Mouse (Mus musculus): ENCODE data around the gene Cort. TPM values are rescaled to one million over a fixed set of nuclear protein-coding genes. Genes with fewer than 3 reads are reported as not detected.
A peak's percentile ranks its signal among the peaks of the same experiment; 100 is the strongest.

The Cort gene
- polyA plus RNA-seq, 1 experiment from 2014 or later: 0.18 TPM

GRCm38 (mm10) chr4:149148084-149148483 is 21.5 kb upstream of the Cort start:
- in situ Hi-C loops (cut with MboI; ENCODE audit: low pct_unique_long_range_greater_than_20kb): loop anchor here (10.0 kb wide), 2 partner anchors 397 to 457 kb away; no protein-coding TSS in a partner anchor
- no peaks in the 10 kb centered on the region for H3K27me3 ChIP-seq
- DNase-seq (ENCODE audit: low read depth, low spot score): no peak
- ChIA-PET POLR2A (no interaction called here), CTCF (interaction anchor here (1.2 kb wide), 1 partner anchor 35 kb away, joined by 4 read pairs; no protein-coding TSS in a partner anchor)
- no peak for ATAC-seq
- no peak for TF ChIP-seq CTCF (IDR thresholded peaks at IDR 0.05)

GRCm38 (mm10) chr4:149147528-149147927 is 21.0 kb upstream of the Cort start:
- in situ Hi-C loops (cut with MboI; ENCODE audit: low pct_unique_long_range_greater_than_20kb): loop anchor here (10.0 kb wide), 2 partner anchors 397 to 457 kb away; no protein-coding TSS in a partner anchor
- H3K27me3 ChIP-seq: no peaks in the 10 kb centered on the region
- ChIA-PET POLR2A (no interaction called here), CTCF (interaction anchor here (1.2 kb wide), 1 partner anchor 35 kb away, joined by 4 read pairs; no protein-coding TSS in a partner anchor)
- ATAC-seq (no peak), DNase-seq (ENCODE audit: low read depth, low spot score) (no peak)
- no peak for TF ChIP-seq CTCF (IDR thresholded peaks at IDR 0.05)

DNA sequence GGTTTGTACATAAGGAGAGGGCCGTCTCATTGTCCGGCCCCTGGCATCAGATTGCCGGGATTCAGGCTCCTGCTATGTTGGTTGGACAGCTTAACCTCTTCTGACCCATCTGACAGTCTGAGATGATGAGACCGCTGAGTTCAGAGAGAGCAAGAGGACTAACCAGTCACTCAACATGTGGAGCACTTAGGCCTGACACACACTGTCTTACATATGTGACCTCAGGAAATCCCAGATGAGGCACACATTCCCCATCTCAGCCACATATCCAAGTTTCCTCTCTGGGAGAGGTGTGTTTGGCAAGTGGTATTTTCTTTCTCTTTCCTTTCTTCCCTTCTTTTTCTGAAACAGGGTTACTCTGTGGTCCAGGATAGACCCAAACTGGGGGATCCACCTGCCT is 18.6 kb upstream of the Cort start:
- in situ Hi-C loops (cut with MboI; ENCODE audit: low pct_unique_long_range_greater_than_20kb): loop anchor here (10.0 kb wide), 2 partner anchors 400 to 460 kb away; no protein-coding TSS in a partner anchor
- ChIA-PET POLR2A (no interaction called here), CTCF (interaction anchor here (0.6 to 1.7 kb wide), 16 partner anchors 10 to 301 kb away, joined by 3 to 9 read pairs (median 4); partner anchors contain the start of gene Kif1b)
- no peaks in the 10 kb centered on the region for H3K27me3 ChIP-seq
- ATAC-seq: no peak
- DNase-seq (ENCODE audit: low read depth, low spot score): no peak
- TF ChIP-seq CTCF (IDR thresholded peaks at IDR 0.05): no peak

GRCm38 (mm10) chr4:149144459-149144858 is 17.9 kb upstream of the Cort start:
- peak; percentile 68 for TF ChIP-seq CTCF (IDR thresholded peaks at IDR 0.05)
- no peaks in the 10 kb centered on the region for H3K27me3 ChIP-seq
- ChIA-PET POLR2A (no interaction called here), CTCF (interaction anchor here (0.6 to 1.7 kb wide), 19 partner anchors 11 to 301 kb away, joined by 3 to 9 read pairs (median 4); partner anchors contain the start of gene Kif1b)
- no peak for ATAC-seq
- in situ Hi-C loops (cut with MboI; ENCODE audit: low pct_unique_long_range_greater_than_20kb): loop anchor here (10.0 kb wide), 2 partner anchors 400 to 460 kb away; no protein-coding TSS in a partner anchor
- DNase-seq (ENCODE audit: low read depth, low spot score): no peak

DNA sequence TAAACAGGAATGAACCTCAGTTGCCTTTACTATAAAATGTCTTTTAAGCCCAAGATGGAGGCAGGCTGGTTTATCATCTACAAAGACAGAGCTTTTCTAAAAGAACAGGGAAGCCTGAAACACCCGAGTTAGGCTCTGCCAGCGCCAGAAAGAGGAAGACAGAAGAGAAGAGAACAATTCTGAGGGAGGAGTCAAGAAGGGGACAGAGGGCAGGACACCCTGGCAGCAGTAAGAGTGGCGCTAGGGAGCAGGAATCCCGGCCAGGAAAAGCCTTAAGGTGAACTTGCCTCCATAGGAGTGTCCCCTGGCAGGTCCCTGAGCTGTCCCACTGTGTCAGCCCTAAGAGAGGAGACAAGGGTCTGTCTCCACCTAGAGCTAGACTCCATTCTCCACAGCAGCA is 17.0 kb upstream of the Cort start:
- in situ Hi-C loops (cut with MboI; ENCODE audit: low pct_unique_long_range_greater_than_20kb): loop anchor here (10.0 kb wide), 2 partner anchors 401 to 461 kb away; no protein-coding TSS in a partner anchor
- TF ChIP-seq CTCF (IDR thresholded peaks at IDR 0.05): no peak
- ChIA-PET CTCF (interaction anchor here (1.2 to 1.7 kb wide), 6 partner anchors 12 to 176 kb away, joined by 4 to 9 read pairs (median 6); no protein-coding TSS in a partner anchor), POLR2A (no interaction called here)
- H3K27me3 ChIP-seq: no peaks in the 10 kb centered on the region
- DNase-seq (ENCODE audit: low read depth, low spot score) (no peak), ATAC-seq (no peak)

GRCm38 (mm10) chr4:149138515-149138914 is 12.0 kb upstream of the Cort start:
- no peak for ATAC-seq
- CTCF ChIA-PET: no interaction called here
- TF ChIP-seq CTCF (IDR thresholded peaks at IDR 0.05): no peak
- no peak for DNase-seq (ENCODE audit: low read depth, low spot score)
- in situ Hi-C loops (cut with MboI; ENCODE audit: low pct_unique_long_range_greater_than_20kb): loop anchor here (5.0 kb wide), 1 partner anchor 61 kb away; no protein-coding TSS in a partner anchor
- H3K27me3 ChIP-seq: no peaks in the 10 kb centered on the region
- POLR2A ChIA-PET: no interaction called here

DNA sequence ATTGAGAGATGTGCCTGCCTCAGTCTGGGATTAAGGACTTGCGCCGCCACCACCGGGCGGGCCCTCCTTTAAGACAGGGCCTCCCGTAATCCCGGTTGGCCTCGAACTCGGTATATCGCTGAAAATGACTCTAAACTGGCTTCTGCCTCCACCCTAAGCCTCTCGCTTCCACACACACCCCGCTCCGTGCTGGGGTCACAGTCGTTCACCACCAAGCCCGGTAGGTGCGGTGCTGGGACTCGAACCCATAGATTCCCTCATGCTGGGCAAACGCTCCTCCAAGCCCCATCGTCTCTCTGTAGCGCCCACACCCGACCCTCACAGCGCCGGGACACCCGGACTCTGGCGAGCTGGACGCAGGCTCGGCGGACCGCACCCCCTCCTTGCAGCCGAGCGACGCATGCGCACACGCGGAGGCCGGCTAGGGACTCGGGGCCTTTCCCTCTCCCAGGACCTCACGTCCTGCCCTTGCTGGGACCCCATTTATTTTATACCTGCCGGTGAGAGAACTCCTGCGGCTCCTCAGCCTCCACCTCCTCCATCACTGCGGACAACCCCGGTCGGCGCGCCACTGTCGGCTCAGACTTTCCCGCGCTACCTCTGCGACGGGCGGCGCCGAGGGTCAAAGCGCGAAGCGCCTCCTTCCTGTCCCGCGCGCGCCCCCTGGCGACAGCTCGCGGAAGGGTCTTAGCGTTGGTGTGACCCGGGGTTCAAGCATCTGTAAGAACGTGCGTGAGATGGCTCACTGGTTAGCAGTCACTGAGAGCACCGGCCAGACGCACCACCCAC is 10.6 kb upstream of the Cort start, which contains the start of gene Cenps:
Gene Cenps, minus strand, starts transcription at position 648 of the 789 bp plus-strand sequence.
- TF ChIP-seq CTCF (IDR thresholded peaks at IDR 0.05): peak; percentile 99
- CTCF ChIA-PET: interaction anchor here (1.0 to 1.5 kb wide), 2 partner anchors 9 to 60 kb away, joined by 3 to 8 read pairs; no protein-coding TSS in a partner anchor
- POLR2A ChIA-PET: no interaction called here
- DNase-seq (ENCODE audit: low read depth, low spot score): peak; percentile 53
- peak; percentile 76 for ATAC-seq
- in situ Hi-C loops (cut with MboI; ENCODE audit: low pct_unique_long_range_greater_than_20kb): loop anchor here (5.0 kb wide), 1 partner anchor 60 kb away; no protein-coding TSS in a partner anchor
- no peaks in the 10 kb centered on the region for H3K27me3 ChIP-seq

DNA sequence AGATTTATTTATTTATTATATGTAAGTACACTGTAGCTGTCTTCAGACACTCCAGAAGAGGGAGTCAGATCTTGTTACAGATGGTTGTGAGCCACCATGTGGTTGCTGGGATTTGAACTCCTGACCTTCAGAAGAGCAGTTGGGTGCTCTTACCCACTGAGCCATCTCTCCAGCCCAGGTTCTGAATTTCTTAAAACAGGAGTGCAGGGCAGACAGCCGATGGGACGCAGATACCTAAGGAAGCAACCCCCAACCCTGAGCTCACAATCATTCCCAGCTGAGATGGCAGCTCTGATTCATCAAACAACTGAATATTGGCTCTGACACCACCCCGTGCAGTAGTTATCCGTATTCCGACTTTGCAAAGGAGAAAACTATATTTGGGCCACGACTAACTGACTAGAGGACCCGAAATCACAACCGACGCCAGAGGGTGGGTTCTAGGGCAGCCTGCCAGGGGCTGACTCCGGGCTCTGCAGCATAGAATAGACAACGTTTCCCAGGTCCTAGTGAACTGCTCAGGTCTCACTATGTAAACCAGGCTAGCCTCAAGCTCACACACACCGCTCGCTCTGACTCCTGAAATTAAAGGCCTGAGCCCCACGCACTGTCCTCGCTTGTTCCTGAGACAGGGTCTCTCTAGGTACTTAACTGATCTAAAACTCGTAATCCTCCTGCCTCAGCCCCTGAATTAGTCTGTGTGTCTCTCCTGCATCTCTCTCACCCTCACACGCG is 9.7 kb upstream of the Cort start:
- TF ChIP-seq CTCF (IDR thresholded peaks at IDR 0.05): no peak
- CTCF ChIA-PET: interaction anchor here (1.0 to 1.5 kb wide), 2 partner anchors 8 to 59 kb away, joined by 3 to 8 read pairs; no protein-coding TSS in a partner anchor

GRCm38 (mm10) chr4:149133395-149133794 is 6.8 kb upstream of the Cort start:
- H3K27me3 ChIP-seq: no peaks in the 10 kb centered on the region
- TF ChIP-seq CTCF (IDR thresholded peaks at IDR 0.05): no peak
- POLR2A ChIA-PET: no interaction called here
- CTCF ChIA-PET: interaction anchor here (1.5 kb wide), 1 partner anchor 56 kb away, joined by 4 read pairs; no protein-coding TSS in a partner anchor
- ATAC-seq (no peak), DNase-seq (ENCODE audit: low read depth, low spot score) (no peak)
- in situ Hi-C loops (cut with MboI; ENCODE audit: low pct_unique_long_range_greater_than_20kb): no loop called here

More for the DNA sequence above, 9.7 kb upstream of the Cort start:
- POLR2A ChIA-PET: no interaction called here
- no peaks in the 10 kb centered on the region for H3K27me3 ChIP-seq
- DNase-seq (ENCODE audit: low read depth, low spot score): no peak
- no peak for ATAC-seq
- in situ Hi-C loops (cut with MboI; ENCODE audit: low pct_unique_long_range_greater_than_20kb): loop anchor here (5.0 kb wide), 1 partner anchor 59 kb away; no protein-coding TSS in a partner anchor

Measured in Patski (cell line).